Mouse (Mus musculus) heart, adult 18-20 months (tissue): ENCODE measurements around the gene Plch1. TPM values are rescaled to one million over a fixed set of nuclear protein-coding genes. Genes with fewer than 3 reads are reported as not detected.

ENCODE experiments used
- DNase-seq, 2 experiments: peaks; one replicate each; pipeline ENCODE4 v3.0.0; 2021 to 2022; ENCODE audit warnings: mixed read lengths in 1 of 2
- total RNA-seq, 2 experiments: library from RNA; stranded (reverse); gene quantifications; 2 replicates each; pipeline ENCODE4 v1.2.3; 2021

Gene Plch1
- total RNA-seq, 2 experiments from 2014 or later: 0.05 to 0.23 TPM

GRCm38 (mm10) chr3:63692727-63693126, 206.5 kb downstream of the Plch1 start:
- DNase-seq: no peak

- DNase-seq: no peak
These were observed 230.5 kb downstream of the Plch1 start for GRCm38 (mm10) chr3:63668779-63669178.

- no peak for DNase-seq
These were observed 234.0 kb downstream of the Plch1 start for GRCm38 (mm10) chr3:63665307-63665706.

GRCm38 (mm10) chr3:63664575-63665243, 234.6 kb downstream of the Plch1 start:
- no peak for DNase-seq

Other genes with a start within 250 kb of the Plch1 start
- 10 to 100 TPM; 10.3 to 11.7 TPM for gene E130311K13Rik, start 30.0 kb upstream of the Plch1 start, total RNA-seq
- 10 to 100 TPM; 10.5 to 12.5 TPM for gene Slc33a1, start 65.3 kb upstream of the Plch1 start, total RNA-seq
- gene Gmps, start 76.6 kb upstream of the Plch1 start, total RNA-seq: 10 to 100 TPM; 25.9 to 28.7 TPM
- under 1 TPM in 1 of 2 experiments, not detected in 1; 0.08 TPM for gene Vmn2r1, start 182.1 kb upstream of the Plch1 start, total RNA-seq
- gene Vmn2r2, start 242.5 kb upstream of the Plch1 start, total RNA-seq: not detected